Mouse (Mus musculus) heart, postnatal 0 days (tissue): ENCODE measurements around the gene Cln6.

Experiments
- CTCF ChIP-seq: IDR thresholded peaks from 2 replicates; pipeline ENCODE4 v1.5.1; 2016; ENCODE audit warnings: antibody characterized with exemption, control low read depth, low read depth
- EP300 ChIP-seq: IDR thresholded peaks from 2 replicates; pipeline ENCODE4 v1.6.1; 2016; ENCODE audit warnings: antibody characterized with exemption, low read depth

- TF ChIP-seq CTCF (no peak), EP300 (no peak)
Observed at GRCm38 (mm10) chr9:62894486-62894885, 55.9 kb downstream of the Cln6 start.
